ENCODE assay signal across 7 mouse cellular contexts in the genomic region with DNA sequence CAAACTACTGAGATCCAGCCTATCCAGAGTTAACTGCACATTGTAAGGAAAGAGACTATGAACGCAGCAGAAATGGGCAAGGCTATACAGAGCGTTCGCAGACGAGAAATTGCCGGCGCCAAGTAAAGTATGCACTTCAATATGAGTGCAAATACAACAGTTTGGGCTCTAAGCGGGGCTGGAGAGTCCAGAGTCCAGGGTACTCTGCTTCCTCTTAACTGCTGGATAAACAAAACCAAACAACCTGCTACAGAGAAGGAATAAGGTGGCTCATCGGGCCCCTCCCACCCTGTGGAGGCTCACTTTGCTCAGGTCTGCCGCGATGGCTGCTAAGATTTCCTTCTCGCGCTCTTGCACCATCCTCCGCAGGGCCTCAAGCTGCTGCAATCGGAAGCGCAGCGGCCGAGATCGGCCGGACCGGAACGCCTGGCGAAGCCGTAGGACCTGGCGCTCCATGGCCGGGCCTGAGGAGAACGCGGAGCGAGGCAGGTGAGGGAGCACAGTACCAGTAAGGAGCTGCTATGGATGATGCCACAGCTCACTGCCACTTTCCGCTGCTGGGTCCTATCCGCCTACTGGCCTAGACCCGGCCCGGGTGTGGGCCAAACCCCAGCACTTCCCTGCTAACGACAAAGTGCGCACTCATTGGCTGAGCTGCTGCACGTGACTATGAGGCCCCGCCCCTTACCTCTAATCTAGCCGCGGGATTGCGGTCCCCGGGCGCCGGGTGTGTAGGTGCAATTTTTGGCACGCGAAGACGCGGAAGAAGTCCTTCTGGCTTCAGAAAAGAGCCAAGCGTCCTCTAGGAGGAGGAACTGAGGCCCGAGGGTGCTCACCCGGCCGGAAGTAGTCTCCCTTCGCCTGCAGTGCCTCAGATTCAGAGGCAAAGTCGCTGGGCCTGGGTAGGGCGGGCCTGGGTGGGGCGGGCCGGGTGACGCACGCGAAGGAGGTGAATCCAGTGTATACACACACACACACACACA. TPM values are rescaled to one million over a fixed set of nuclear protein-coding genes. Genes with fewer than 3 reads are reported as not detected.
DNase-seq lines count a peak whose midpoint lies in the region; ATAC-seq lines count a peak whose summit lies in the region.

Gene Aldh3a2 (minus strand): TSS at position 914 of the 983 bp plus-strand sequence.

- H3K4me2 ChIP-seq in midbrain, embryonic 13.5 days (replicated peaks) = peak within 1 kb of the TSS; percentile 68

- peak within 1 kb of the TSS; percentile 89 for H3K27ac ChIP-seq in embryonic facial prominence, embryonic 10.5 days (replicated peaks)
- H3K27ac ChIP-seq in limb, embryonic 10.5 days = peak within 1 kb of the TSS; percentile 93
- H3K27ac ChIP-seq in midbrain, embryonic 13.5 days = peak within 1 kb of the TSS; percentile 93

- H3K9me3 ChIP-seq in embryonic facial prominence, embryonic 10.5 days = no peaks in the 10 kb centered on the region
- no peaks in the 10 kb centered on the region for H3K9me3 ChIP-seq in limb, embryonic 10.5 days (replicated peaks)
- H3K9me3 ChIP-seq in midbrain, embryonic 13.5 days = no peaks in the 10 kb centered on the region

- H3K4me1 ChIP-seq in embryonic facial prominence, embryonic 10.5 days = peaks cover 7% of the 10 kb centered on the region; the same call in 1 of the 2 replicates
- peaks cover 6% of the 10 kb centered on the region for H3K4me1 ChIP-seq in limb, embryonic 10.5 days
- H3K4me1 ChIP-seq in midbrain, embryonic 13.5 days (replicated peaks) = peaks cover 13% of the 10 kb centered on the region

- 1% methylated on average over 58 of the region's 58 CpGs for WGBS in embryonic facial prominence, embryonic 10.5 days
- 2% methylated on average over 58 of the region's 58 CpGs for WGBS in limb, embryonic 10.5 days
- WGBS in midbrain, embryonic 13.5 days = under 1% methylated on average over 58 of the region's 58 CpGs

- DNase-seq in adrenal gland, postnatal 10 days = peak; percentile 97
- peak; percentile 95 for DNase-seq in embryonic facial prominence, embryonic 10.5 days (ENCODE audit: low spot score)
- peak; percentile 95 for DNase-seq in kidney, adult 11 months
- DNase-seq in limb, embryonic 10.5 days (ENCODE audit: low spot score) = peak; percentile 96
- peak; percentile 93 for DNase-seq in spleen, adult 12 weeks (ENCODE audit: low spot score)

- peak within 1 kb of the TSS; percentile 73 for H3K4me3 ChIP-seq in embryonic facial prominence, embryonic 10.5 days
- peak within 1 kb of the TSS; percentile 71 for H3K4me3 ChIP-seq in limb, embryonic 10.5 days
- H3K4me3 ChIP-seq in midbrain, embryonic 13.5 days (replicated peaks) = peak within 1 kb of the TSS; percentile 76

- H3K9ac ChIP-seq in midbrain, embryonic 13.5 days (replicated peaks) = peak within 1 kb of the TSS; percentile 91

- peak; percentile 96 for ATAC-seq in granulocyte monocyte progenitor cell, adult 5-6 weeks (replicated peaks; ENCODE audit: poor library complexity, severe bottlenecking)
- ATAC-seq in midbrain, embryonic 13.5 days = peak; percentile 100

- H3K27me3 ChIP-seq in embryonic facial prominence, embryonic 10.5 days (replicated peaks; ENCODE audit: low read depth, poor library complexity, severe bottlenecking) = peaks cover 25% of the 10 kb centered on the region
- H3K27me3 ChIP-seq in limb, embryonic 10.5 days (ENCODE audit: low read depth, poor library complexity, severe bottlenecking) = peaks cover 10% of the 10 kb centered on the region; the same call in 1 of the 2 replicates
- 0 out of 2 replicates have a peak, but pooled peaks cover 7% of the 10 kb centered on the region for H3K27me3 ChIP-seq in midbrain, embryonic 13.5 days

- H3K36me3 ChIP-seq in embryonic facial prominence, embryonic 10.5 days (replicated peaks) = peaks cover 19% of the 10 kb centered on the region
- H3K36me3 ChIP-seq in limb, embryonic 10.5 days = peaks cover 15% of the 10 kb centered on the region
- H3K36me3 ChIP-seq in midbrain, embryonic 13.5 days = peaks cover 20% of the 10 kb centered on the region

RNA-seq across cellular contexts. Expression of gene Aldh3a2, which starts in this region (rescaled TPM):
- 10 to 100 TPM; 67.7 to 74.7 TPM for total RNA-seq in adrenal gland, postnatal 10 days (2021)
- 16.7 and 17.6 TPM in 2 replicates for polyA plus RNA-seq in embryonic facial prominence, embryonic 10.5 days (2016; fragmentation: Nextera tagmentation; extraction: Ambion mirVana)
- 18.5 and 20.9 TPM in 2 replicates for total RNA-seq in granulocyte monocyte progenitor cell, adult 5-6 weeks (2014; fragmentation: Nextera tagmentation)
- total RNA-seq in granulocyte monocyte progenitor cell, adult 5-6 weeks (2017) = 22.3 and 27.3 TPM in 2 replicates
- polyA plus RNA-seq in limb, embryonic 10.5 days (2016; fragmentation: Nextera tagmentation; extraction: Ambion mirVana) = 12.7 and 15.1 TPM in 2 replicates
- 21.4 and 23.2 TPM in 2 replicates for polyA plus RNA-seq in midbrain, embryonic 13.5 days (2015; fragmentation: Nextera tagmentation; extraction: Ambion mirVana)

Comparison
In these comparisons a context has a peak if more than half of its experiments do, and no peak if none do; other contexts are left out.
1. Peak in every context shown above with its lines: DNase-seq, ATAC-seq, H3K4me3 ChIP-seq and H3K27ac ChIP-seq.